Mouse (Mus musculus) heart, postnatal 0 days (tissue): ENCODE measurements around the gene Ndrg4.

Source experiments
- CTCF ChIP-seq: IDR thresholded peaks from 2 replicates; pipeline ENCODE4 v1.5.1; 2016; ENCODE audit warnings: antibody characterized with exemption, control low read depth, low read depth
- EP300 ChIP-seq: IDR thresholded peaks from 2 replicates; pipeline ENCODE4 v1.6.1; 2016; ENCODE audit warnings: antibody characterized with exemption, low read depth

DNA sequence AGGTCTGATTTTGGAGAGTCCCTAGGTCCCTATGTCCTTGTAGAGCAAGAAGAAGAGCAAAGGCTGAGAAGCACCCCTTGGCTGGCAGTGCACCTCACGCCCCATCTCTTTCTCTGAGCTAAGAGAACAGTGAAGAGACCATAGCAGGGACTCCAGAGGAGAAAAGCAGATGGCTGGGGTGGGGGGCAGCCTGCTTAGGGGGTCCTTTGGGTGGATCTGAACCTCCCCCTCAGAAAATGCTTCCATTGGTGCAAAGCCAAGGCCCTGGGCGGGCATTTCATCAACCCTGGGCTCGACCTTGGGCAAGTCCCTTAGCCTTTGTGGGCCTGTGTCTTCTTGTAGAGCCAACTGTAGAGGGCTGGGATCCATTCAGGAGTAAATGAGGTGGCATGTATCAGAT, 27.8 kb downstream of the Ndrg4 start:
- TF ChIP-seq CTCF = no peak
- no peak for TF ChIP-seq EP300
